Mouse (Mus musculus): ENCODE results near the gene Tbx19. TPM values are rescaled to one million over a fixed set of nuclear protein-coding genes. Genes with fewer than 3 reads are reported as not detected.

Gene Tbx19
- 0.01 TPM in 1 of 2 replicates, not detected in the other for polyA plus RNA-seq (2012)

GRCm38 (mm10) chr1:165160723-165161405, at the start of gene Tbx19:
Tbx19 (minus strand) TSS chr1:165160773.
- Histone ChIP-seq H3K4me1 (ENCODE audit: control insufficient read depth) (no peaks in the 10 kb centered on the region), H3K9me3 (ENCODE audit: control insufficient read depth, low read length) (peaks cover 6% of the 10 kb centered on the region; the same call in 1 of the 2 replicates), H3K4me3 (replicated peaks) (no peak within 1 kb of the TSS), H3K27me3 (ENCODE audit: control insufficient read depth) (no peaks in the 10 kb centered on the region), H3K36me3 (ENCODE audit: control insufficient read depth) (no peaks in the 10 kb centered on the region)
- TF ChIP-seq TAL1 (IDR thresholded peaks at IDR 0.05; ENCODE audit: low read length) (no peak), GATA1 (IDR thresholded peaks at IDR 0.05; ENCODE audit: low read length) (no peak)

DNA sequence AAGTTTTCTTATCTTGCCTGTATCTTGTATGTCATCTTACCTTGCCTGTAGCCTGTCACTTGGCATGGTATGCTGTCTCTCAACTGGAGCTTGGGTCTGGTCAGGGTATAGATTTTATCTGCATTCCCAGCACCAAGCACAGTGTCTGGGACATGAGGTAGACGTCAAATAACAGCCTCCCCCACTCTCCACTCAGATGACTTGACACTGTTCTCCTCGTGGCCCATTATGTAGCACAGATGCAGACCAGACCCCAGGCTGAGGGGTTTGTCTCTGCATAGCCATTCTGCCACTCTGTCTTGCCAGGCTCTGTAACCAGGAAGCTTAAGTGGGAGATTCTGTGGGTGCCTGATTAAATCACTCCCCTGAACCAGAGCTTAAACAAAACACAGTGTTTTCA, 45.0 kb upstream of the Tbx19 start:
- TF ChIP-seq GATA1 (IDR thresholded peaks at IDR 0.05; ENCODE audit: low read length) (no peak), TAL1 (IDR thresholded peaks at IDR 0.05; ENCODE audit: low read length) (no peak)
- Histone ChIP-seq H3K36me3 (ENCODE audit: control insufficient read depth) (no peaks in the 10 kb centered on the region), H3K4me1 (ENCODE audit: control insufficient read depth) (no peaks in the 10 kb centered on the region), H3K4me3 (replicated peaks) (no peak overlapping the region), H3K9me3 (ENCODE audit: control insufficient read depth, low read length) (no peaks in the 10 kb centered on the region), H3K27me3 (ENCODE audit: control insufficient read depth) (no peaks in the 10 kb centered on the region)

- Histone ChIP-seq H3K36me3 (ENCODE audit: control insufficient read depth) (no peaks in the 10 kb centered on the region), H3K4me1 (ENCODE audit: control insufficient read depth) (peaks cover 3% of the 10 kb centered on the region; the same call in 1 of the 2 replicates), H3K4me3 (replicated peaks) (no peak overlapping the region), H3K9me3 (ENCODE audit: control insufficient read depth, low read length) (no peaks in the 10 kb centered on the region), H3K27me3 (ENCODE audit: control insufficient read depth) (peaks cover 3% of the 10 kb centered on the region; the same call in 1 of the 2 replicates)
- TF ChIP-seq GATA1 (IDR thresholded peaks at IDR 0.05; ENCODE audit: low read length), result no peak
- TF ChIP-seq TAL1 (IDR thresholded peaks at IDR 0.05; ENCODE audit: low read length), result no peak
Measured at GRCm38 (mm10) chr1:165203488-165204035, 43.0 kb upstream of the Tbx19 start.

- peaks cover 5% of the 10 kb centered on the region; the same call in 1 of the 2 replicates for H3K27me3 ChIP-seq (ENCODE audit: control insufficient read depth)
- H3K36me3 ChIP-seq (ENCODE audit: control insufficient read depth), result no peaks in the 10 kb centered on the region
- H3K4me1 ChIP-seq (ENCODE audit: control insufficient read depth), result peaks cover 3% of the 10 kb centered on the region; the same call in 1 of the 2 replicates
- H3K4me3 ChIP-seq (replicated peaks), result no peak overlapping the region
- H3K9me3 ChIP-seq (ENCODE audit: control insufficient read depth, low read length), result no peaks in the 10 kb centered on the region
- no peak for TF ChIP-seq TAL1 (IDR thresholded peaks at IDR 0.05; ENCODE audit: low read length)
Measured at GRCm38 (mm10) chr1:165201445-165202012, 41.0 kb upstream of the Tbx19 start.

DNA sequence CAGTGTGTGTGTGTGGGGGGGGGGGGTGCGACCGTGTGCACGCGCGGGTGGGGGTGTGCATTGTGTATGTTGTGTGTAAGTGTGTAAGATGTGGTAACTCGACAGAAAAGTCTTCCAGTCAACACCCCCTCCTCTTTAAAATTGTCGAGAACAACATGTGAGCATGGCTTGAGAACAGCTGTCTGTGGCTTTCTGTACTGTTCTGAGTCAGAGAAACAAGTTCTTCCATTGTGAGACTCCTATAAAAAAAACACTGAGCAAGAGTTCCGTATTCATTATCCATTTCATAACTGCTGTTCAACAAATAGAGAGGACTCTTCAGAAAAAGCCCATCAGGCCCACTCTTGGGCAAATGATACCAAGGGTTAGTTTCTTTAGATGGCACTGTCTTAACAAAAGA, 40.2 kb upstream of the Tbx19 start:
- TF ChIP-seq TAL1 (IDR thresholded peaks at IDR 0.05; ENCODE audit: low read length) (no peak), GATA1 (IDR thresholded peaks at IDR 0.05; ENCODE audit: low read length) (no peak)
- no peak overlapping the region for H3K4me3 ChIP-seq (replicated peaks)
- no peaks in the 10 kb centered on the region for H3K36me3 ChIP-seq (ENCODE audit: control insufficient read depth)
- no peaks in the 10 kb centered on the region for H3K9me3 ChIP-seq (ENCODE audit: control insufficient read depth, low read length)
- H3K4me1 ChIP-seq (ENCODE audit: control insufficient read depth), result peaks cover 3% of the 10 kb centered on the region; the same call in 1 of the 2 replicates
- peaks cover 5% of the 10 kb centered on the region; the same call in 1 of the 2 replicates for H3K27me3 ChIP-seq (ENCODE audit: control insufficient read depth)

GRCm38 (mm10) chr1:165199639-165200038, 39.1 kb upstream of the Tbx19 start:
- no peaks in the 10 kb centered on the region for H3K36me3 ChIP-seq (ENCODE audit: control insufficient read depth)
- H3K9me3 ChIP-seq (ENCODE audit: control insufficient read depth, low read length), result no peaks in the 10 kb centered on the region
- peaks cover 5% of the 10 kb centered on the region; the same call in 1 of the 2 replicates for H3K27me3 ChIP-seq (ENCODE audit: control insufficient read depth)
- no peak for TF ChIP-seq GATA1 (IDR thresholded peaks at IDR 0.05; ENCODE audit: low read length)
- no peak for TF ChIP-seq TAL1 (IDR thresholded peaks at IDR 0.05; ENCODE audit: low read length)
- H3K4me1 ChIP-seq (ENCODE audit: control insufficient read depth), result peaks cover 13% of the 10 kb centered on the region
- H3K4me3 ChIP-seq (replicated peaks), result no peak overlapping the region

- Histone ChIP-seq H3K4me1 (ENCODE audit: control insufficient read depth) (peaks cover 19% of the 10 kb centered on the region), H3K36me3 (ENCODE audit: control insufficient read depth) (no peaks in the 10 kb centered on the region), H3K9me3 (ENCODE audit: control insufficient read depth, low read length) (no peaks in the 10 kb centered on the region), H3K27me3 (ENCODE audit: control insufficient read depth) (peaks cover 5% of the 10 kb centered on the region; the same call in 1 of the 2 replicates), H3K4me3 (replicated peaks) (no peak overlapping the region)
- TF ChIP-seq TAL1 (IDR thresholded peaks at IDR 0.05; ENCODE audit: low read length) (no peak), GATA1 (IDR thresholded peaks at IDR 0.05; ENCODE audit: low read length) (no peak)
Measured at GRCm38 (mm10) chr1:165198951-165199350, 38.4 kb upstream of the Tbx19 start.

DNA sequence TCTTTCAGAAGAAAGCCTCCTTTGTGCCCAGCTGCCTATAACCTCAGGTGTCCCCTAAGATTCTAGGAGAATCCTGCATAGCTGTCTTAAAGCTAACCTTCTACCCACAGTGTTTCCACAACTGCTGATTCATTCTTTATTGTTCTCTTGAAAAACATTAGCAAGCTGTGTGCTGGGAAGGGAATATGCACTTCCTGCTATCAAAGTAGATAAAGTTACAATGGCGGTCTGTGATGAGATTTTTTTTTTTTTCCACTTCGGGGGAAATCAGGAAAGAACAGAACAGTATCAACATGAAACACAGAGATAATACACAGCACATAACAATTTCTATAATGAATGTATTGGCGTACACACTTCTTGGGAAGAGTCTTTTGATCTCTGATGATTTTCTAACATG, 37.3 kb upstream of the Tbx19 start:
- no peaks in the 10 kb centered on the region for H3K36me3 ChIP-seq (ENCODE audit: control insufficient read depth)
- TF ChIP-seq GATA1 (IDR thresholded peaks at IDR 0.05; ENCODE audit: low read length) (no peak), TAL1 (IDR thresholded peaks at IDR 0.05; ENCODE audit: low read length) (no peak)
- H3K9me3 ChIP-seq (ENCODE audit: control insufficient read depth, low read length), result no peaks in the 10 kb centered on the region
- H3K27me3 ChIP-seq (ENCODE audit: control insufficient read depth), result peaks cover 5% of the 10 kb centered on the region; the same call in 1 of the 2 replicates
- no peak overlapping the region for H3K4me3 ChIP-seq (replicated peaks)
- H3K4me1 ChIP-seq (ENCODE audit: control insufficient read depth), result peaks cover 30% of the 10 kb centered on the region

- Histone ChIP-seq H3K9me3 (ENCODE audit: control insufficient read depth, low read length) (no peaks in the 10 kb centered on the region), H3K36me3 (ENCODE audit: control insufficient read depth) (no peaks in the 10 kb centered on the region), H3K27me3 (ENCODE audit: control insufficient read depth) (peaks cover 5% of the 10 kb centered on the region; the same call in 1 of the 2 replicates), H3K4me1 (ENCODE audit: control insufficient read depth) (peaks cover 37% of the 10 kb centered on the region), H3K4me3 (replicated peaks) (peak overlapping the region; percentile 86)
- TF ChIP-seq TAL1 (IDR thresholded peaks at IDR 0.05; ENCODE audit: low read length) (no peak), GATA1 (IDR thresholded peaks at IDR 0.05; ENCODE audit: low read length) (no peak)
Measured at GRCm38 (mm10) chr1:165195396-165195960, 34.9 kb upstream of the Tbx19 start.
